Mouse (Mus musculus) liver, embryonic 16.5 days (tissue): ENCODE measurements around the gene Myo10. TPM values are rescaled to one million over a fixed set of nuclear protein-coding genes. Genes with fewer than 3 reads are reported as not detected.
A peak's percentile ranks its signal among the peaks of the same experiment; 100 is the strongest.

ENCODE experiments used
- ATAC-seq: fragments of 200-750 bp; cut with Nextera tagmentation; 2 replicates; pipeline ENCODE4 v1.8.0; 2017; ENCODE audit warnings: low read depth, mild to moderate bottlenecking, moderate number of reproducible peaks, moderate library complexity
- H3K27ac ChIP-seq: fragments of 300-500 bp; sonication (generic); 2 replicates; pipeline ENCODE4 v1.5.1; 2014; ENCODE audit warnings: mild to moderate bottlenecking, low read length
- H3K27me3 ChIP-seq: fragments of 300-500 bp; sonication (generic); 2 replicates; pipeline ENCODE4 v1.6.1; 2014; ENCODE audit warnings: low read depth, low read length, mixed read lengths; ENCODE audit not compliant: control insufficient read depth, insufficient read depth
- H3K36me3 ChIP-seq: fragments of 300-500 bp; sonication (generic); 2 replicates; pipeline ENCODE4 v1.6.1; 2014; ENCODE audit warnings: mild to moderate bottlenecking; ENCODE audit not compliant: control insufficient read depth, insufficient read depth
- H3K4me1 ChIP-seq: fragments of 300-500 bp; sonication (generic); 2 replicates; pipeline ENCODE4 v1.6.1; 2014; ENCODE audit warnings: low read depth, low read length, mixed read lengths; ENCODE audit not compliant: control insufficient read depth
- H3K4me2 ChIP-seq: fragments of 300-500 bp; sonication (generic); 2 replicates; pipeline ENCODE4 v1.6.1; 2014; ENCODE audit warnings: low read depth, low read length, mixed read lengths
- H3K4me3 ChIP-seq: fragments of 300-500 bp; sonication (generic); 2 replicates; pipeline ENCODE4 v1.5.1; 2014; ENCODE audit warnings: low read depth, mild to moderate bottlenecking, low read length
- H3K9ac ChIP-seq: fragments of 300-500 bp; sonication (generic); 2 replicates; pipeline ENCODE4 v1.6.1; 2014; ENCODE audit warnings: low read depth, low read length
- H3K9me3 ChIP-seq: fragments of 300-500 bp; sonication (generic); replicated peaks from 2 replicates; pipeline ENCODE4 v1.6.1; 2016; ENCODE audit warnings: low read length; ENCODE audit not compliant: control insufficient read depth
- WGBS: fragments of 180-500 bp; shearing (Covaris S2); extraction: QIAGEN DNeasy Blood & Tissue Kit; methylation state at CpG from one replicate; pipeline ENCODE4 v1.1.7; 2014; ENCODE audit not compliant: insufficient replicate concordance; 5-methylcytosine and 5-hydroxymethylcytosine counted together
- polyA plus RNA-seq: library from polyadenylated mRNA; unstranded; fragments of >200 nt; fragmentation: Nextera tagmentation; extraction: Ambion mirVana; gene quantifications from 2 replicates; pipeline ENCODE4 v1.2.1, GENCODE M21; 2015

Gene Myo10
- polyA plus RNA-seq, 1 experiment from 2014 or later, result 4.5 TPM

- H3K4me3 ChIP-seq, result peak overlapping the region; percentile 60; the same call in 1 of the 2 replicates
- no peak overlapping the region for H3K27ac ChIP-seq
- no peak overlapping the region for H3K9ac ChIP-seq
- ATAC-seq, result no peak
- H3K4me2 ChIP-seq, result peak overlapping the region; percentile 74; the same call in 1 of the 2 replicates
- H3K27me3 ChIP-seq, result peaks cover 28% of the 10 kb centered on the region
- H3K36me3 ChIP-seq, result no peaks in the 10 kb centered on the region
- 28% methylated on average over 11 of the region's 11 CpGs for WGBS
- no peaks in the 10 kb centered on the region for H3K9me3 ChIP-seq
- H3K4me1 ChIP-seq, result peaks cover 3% of the 10 kb centered on the region
Observed at GRCm38 (mm10) chr15:25844013-25844570, 221.8 kb downstream of the Myo10 start.

- H3K27ac ChIP-seq, result no peak overlapping the region
- no peaks in the 10 kb centered on the region for H3K36me3 ChIP-seq
- no peak overlapping the region for H3K4me2 ChIP-seq
- H3K9me3 ChIP-seq, result no peaks in the 10 kb centered on the region
- H3K9ac ChIP-seq, result no peak overlapping the region
- peaks cover 3% of the 10 kb centered on the region for H3K4me1 ChIP-seq
- H3K4me3 ChIP-seq, result no peak overlapping the region
- ATAC-seq, result no peak
- 40% methylated on average over 4 of the region's 4 CpGs for WGBS
- H3K27me3 ChIP-seq, result peaks cover 28% of the 10 kb centered on the region
Observed at GRCm38 (mm10) chr15:25844771-25845170, 222.4 kb downstream of the Myo10 start.

- no peak overlapping the region for H3K4me3 ChIP-seq
- WGBS, result 77% methylated on average over 1 of the region's 1 CpGs
- no peaks in the 10 kb centered on the region for H3K9me3 ChIP-seq
- H3K27ac ChIP-seq, result no peak overlapping the region
- ATAC-seq, result no peak
- no peak overlapping the region for H3K4me2 ChIP-seq
- peaks cover 17% of the 10 kb centered on the region for H3K27me3 ChIP-seq
- H3K36me3 ChIP-seq, result no peaks in the 10 kb centered on the region
- peaks cover 2% of the 10 kb centered on the region for H3K4me1 ChIP-seq
- H3K9ac ChIP-seq, result no peak overlapping the region
Observed at GRCm38 (mm10) chr15:25847576-25848168, 225.3 kb downstream of the Myo10 start.

GRCm38 (mm10) chr15:25850552-25850951 lies 228.2 kb downstream of the Myo10 start:
- no peak overlapping the region for H3K27ac ChIP-seq

GRCm38 (mm10) chr15:25854270-25854904 lies 232.1 kb downstream of the Myo10 start:
- Histone ChIP-seq H3K4me2 (no peak overlapping the region), H3K4me3 (no peak overlapping the region), H3K36me3 (no peaks in the 10 kb centered on the region), H3K9me3 (no peaks in the 10 kb centered on the region), H3K27ac (no peak overlapping the region), H3K27me3 (no peaks in the 10 kb centered on the region), H3K4me1 (no peaks in the 10 kb centered on the region; the same call in 1 of the 2 replicates), H3K9ac (no peak overlapping the region)
- no peak for ATAC-seq
- WGBS, result 59% methylated on average over 18 of the region's 18 CpGs

More at GRCm38 (mm10) chr15:25850552-25850951, 228.2 kb downstream of the Myo10 start:
- Histone ChIP-seq H3K4me2 (no peak overlapping the region), H3K27me3 (no peaks in the 10 kb centered on the region), H3K9ac (no peak overlapping the region), H3K4me1 (no peaks in the 10 kb centered on the region), H3K9me3 (no peaks in the 10 kb centered on the region), H3K36me3 (no peaks in the 10 kb centered on the region), H3K4me3 (no peak overlapping the region)
- no peak for ATAC-seq
- 64% methylated on average over 11 of the region's 11 CpGs for WGBS

- no peaks in the 10 kb centered on the region; the same call in 1 of the 2 replicates for H3K4me1 ChIP-seq
- ATAC-seq, result peak; percentile 24; the same call in 1 of the 2 replicates
- no peak overlapping the region for H3K27ac ChIP-seq
- H3K4me3 ChIP-seq, result no peak overlapping the region
- H3K9ac ChIP-seq, result no peak overlapping the region
- H3K36me3 ChIP-seq, result no peaks in the 10 kb centered on the region
- no peaks in the 10 kb centered on the region for H3K9me3 ChIP-seq
- 48% methylated on average over 11 of the region's 12 CpGs for WGBS
- H3K27me3 ChIP-seq, result no peaks in the 10 kb centered on the region
- peak overlapping the region; percentile 4; the same call in 1 of the 2 replicates for H3K4me2 ChIP-seq
Observed at GRCm38 (mm10) chr15:25858611-25859058, 236.3 kb downstream of the Myo10 start.

- H3K9ac ChIP-seq, result no peak overlapping the region
Observed at GRCm38 (mm10) chr15:25859469-25859868, 237.1 kb downstream of the Myo10 start.

GRCm38 (mm10) chr15:25861900-25862299 lies 239.6 kb downstream of the Myo10 start:
- H3K4me3 ChIP-seq, result no peak overlapping the region
- H3K36me3 ChIP-seq, result no peaks in the 10 kb centered on the region
- ATAC-seq, result no peak
- H3K9ac ChIP-seq, result no peak overlapping the region
- 54% methylated on average over 7 of the region's 7 CpGs for WGBS
- no peaks in the 10 kb centered on the region for H3K27me3 ChIP-seq
- H3K27ac ChIP-seq, result no peak overlapping the region
- H3K9me3 ChIP-seq, result no peaks in the 10 kb centered on the region
- H3K4me2 ChIP-seq, result no peak overlapping the region
- H3K4me1 ChIP-seq, result no peaks in the 10 kb centered on the region; the same call in 1 of the 2 replicates

More at GRCm38 (mm10) chr15:25859469-25859868, 237.1 kb downstream of the Myo10 start:
- no peaks in the 10 kb centered on the region for H3K9me3 ChIP-seq
- H3K27ac ChIP-seq, result no peak overlapping the region
- no peak overlapping the region for H3K4me3 ChIP-seq
- no peaks in the 10 kb centered on the region; the same call in 1 of the 2 replicates for H3K4me1 ChIP-seq
- H3K4me2 ChIP-seq, result no peak overlapping the region
- ATAC-seq, result no peak
- no peaks in the 10 kb centered on the region for H3K27me3 ChIP-seq
- 29% methylated on average over 3 of the region's 3 CpGs for WGBS
- H3K36me3 ChIP-seq, result no peaks in the 10 kb centered on the region
